27 mouse cellular contexts compared by ENCODE assay signal in the genomic region with DNA sequence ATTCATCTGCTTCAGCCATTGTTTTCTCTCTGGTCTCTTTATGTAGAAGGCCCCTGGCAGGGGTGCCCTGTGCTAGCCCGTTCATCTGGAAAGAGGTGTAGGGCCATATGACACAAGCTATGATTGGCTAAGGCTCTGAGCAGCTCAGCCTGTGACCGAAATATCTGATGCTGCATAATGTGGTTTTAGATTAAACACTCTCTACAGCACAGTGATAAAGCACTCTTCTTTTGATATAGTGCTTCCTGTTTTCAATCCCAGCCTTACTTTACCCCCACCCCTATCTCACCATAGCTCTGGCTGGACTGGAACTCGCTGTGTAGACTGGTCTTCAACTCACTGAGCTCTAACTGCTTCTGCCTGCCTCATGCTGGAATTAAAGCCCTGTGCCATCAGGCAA. TPM values are rescaled to one million over a fixed set of nuclear protein-coding genes. Genes with fewer than 3 reads are reported as not detected.
DNase-seq lines count a peak whose midpoint lies in the region; ATAC-seq lines count a peak whose summit lies in the region.
"Had no signal": no experiment of that assay in that cellular context is flagged by ENCODE, and none has a peak within 500 bp of the region (broad histone marks: within the 10 kb centered on the region; RNA-seq: fewer than 3 reads in every experiment).

No protein-coding gene starts in this region.

- peak overlapping the region; percentile 18 for H3K4me3 ChIP-seq in megakaryocyte, embryonic 14.5 days (replicated peaks)
- H3K4me3 ChIP-seq: embryonic facial prominence, embryonic 12.5 days; heart, embryonic 12.5 days; hindbrain, embryonic 10.5 days; kidney, embryonic 15.5 days; limb, embryonic 13.5 days; liver, embryonic 13.5 days; midbrain, embryonic 12.5 days; stomach, embryonic 15.5 days had no signal

- no peaks in the 10 kb centered on the region for H3K27me3 ChIP-seq in megakaryocyte, embryonic 14.5 days (replicated peaks)
- H3K27me3 ChIP-seq: embryonic facial prominence, embryonic 12.5 days; heart, embryonic 12.5 days; kidney, embryonic 15.5 days; limb, embryonic 13.5 days; liver, embryonic 13.5 days; midbrain, embryonic 12.5 days; stomach, embryonic 15.5 days had no signal

- H3K36me3 ChIP-seq in megakaryocyte, embryonic 14.5 days (replicated peaks; ENCODE audit: low read length), result no peaks in the 10 kb centered on the region
- H3K36me3 ChIP-seq: embryonic facial prominence, embryonic 12.5 days; heart, embryonic 12.5 days; hindbrain, embryonic 10.5 days; kidney, embryonic 15.5 days; limb, embryonic 13.5 days; liver, embryonic 13.5 days; midbrain, embryonic 12.5 days; stomach, embryonic 15.5 days had no signal

- H3K9me3 ChIP-seq in megakaryocyte, embryonic 14.5 days, result no peaks in the 10 kb centered on the region
- H3K9me3 ChIP-seq: embryonic facial prominence, embryonic 12.5 days; heart, embryonic 12.5 days; hindbrain, embryonic 10.5 days; kidney, embryonic 15.5 days; limb, embryonic 13.5 days; liver, embryonic 13.5 days; midbrain, embryonic 12.5 days; stomach, embryonic 15.5 days had no signal

- ATAC-seq in megakaryocyte, adult 5-6 weeks (ENCODE audit: poor library complexity, severe bottlenecking), result no peak
- 0 out of 2 replicates have a peak, but pooled peaks have one; percentile 5 for ATAC-seq in common myeloid progenitor, adult 5-6 weeks (replicated peaks; ENCODE audit: low read depth, poor library complexity, severe bottlenecking)
- ATAC-seq: forebrain, postnatal 0 days; hindbrain, embryonic 16.5 days; intestine, postnatal 0 days had no signal

- peak; percentile 31 for DNase-seq in A20 (ENCODE audit: low read depth, low spot score)
- DNase-seq in CD8-positive naive resting alpha-beta T cell, adult 2 months (ENCODE audit: low read depth in 2 of 2, low spot score in 2 of 2), result peak; percentile 6 to 11
- DNase-seq in kidney, adult 11 months, result no peak
- DNase-seq in cerebellum, adult 9-10 months, result no peak
- no peak for DNase-seq in right cerebral cortex, postnatal 36 days (ENCODE audit: low spot score in 2 of 2)
- DNase-seq: adrenal gland, postnatal 25 days; cerebellum, postnatal 10 days; forebrain, postnatal 0 days; gastrocnemius, postnatal 36 days; heart, postnatal 10 days; kidney, postnatal 36 days; liver, embryonic 13.5 days; lung, postnatal 36 days; right cerebral cortex, postnatal 4 days had no signal

- H3K4me1 ChIP-seq in megakaryocyte, embryonic 14.5 days, result peaks cover 46% of the 10 kb centered on the region

RNA-seq across cellular contexts. Expression of a gene that starts 2.3 kb away (rescaled TPM):
- polyA plus RNA-seq in megakaryocyte, embryonic 14.5 days (2012; ENCODE audit: insufficient read depth, low replicate concordance), result 0.71 and 0.92 TPM in 2 replicates
- total RNA-seq in megakaryocyte, adult 5-6 weeks (2015), result 6.8 TPM in 2 replicates
- total RNA-seq in megakaryocyte, adult 5-6 weeks (2017), result 5.2 and 5.8 TPM in 2 replicates
- total RNA-seq in common myeloid progenitor, adult 5-6 weeks (2017), result 0.58 and 5.1 TPM in 2 replicates

RNA-seq across cellular contexts. Expression of a gene that starts 46.2 kb away (rescaled TPM):
- polyA plus RNA-seq in megakaryocyte, embryonic 14.5 days (2012; ENCODE audit: insufficient read depth, low replicate concordance), result 2.3 TPM in 1 of 2 replicates, not detected in the other
- total RNA-seq in megakaryocyte, adult 5-6 weeks (2015), result 7.2 and 9.4 TPM in 2 replicates
- 0.53 and 2.0 TPM in 2 replicates for total RNA-seq in megakaryocyte, adult 5-6 weeks (2017)
- total RNA-seq in common myeloid progenitor, adult 5-6 weeks (2017), result 3.2 and 4.0 TPM in 2 replicates
- total RNA-seq: gastrocnemius, adult 18-20 months had no signal

RNA-seq across cellular contexts. Expression of a gene that starts 57.5 kb away (rescaled TPM):
- 12.2 TPM in 1 of 2 replicates, not detected in the other for polyA plus RNA-seq in megakaryocyte, embryonic 14.5 days (2012; ENCODE audit: insufficient read depth, low replicate concordance)
- total RNA-seq in megakaryocyte, adult 5-6 weeks (2015), result 124 and 144 TPM in 2 replicates
- 98.9 and 106 TPM in 2 replicates for total RNA-seq in megakaryocyte, adult 5-6 weeks (2017)
- total RNA-seq in common myeloid progenitor, adult 5-6 weeks (2017), result 160 and 162 TPM in 2 replicates

Comparison
In these comparisons a context has a peak if more than half of its experiments do, and no peak if none do; other contexts are left out.
1. DNase-seq: peak in A20 (single experiment) and CD8-positive naive resting alpha-beta T cell, adult 2 months (2 of 2); none in kidney, adult 11 months (single experiment), cerebellum, adult 9-10 months (single experiment) and right cerebral cortex, postnatal 36 days (0 of 2).